Mouse (Mus musculus) frontal cortex, postnatal 25 days (tissue): ENCODE results near the gene Uvssa.
"Not testable (repeated sequence)": the region's sequence is repeated elsewhere in the genome, so short reads cannot be mapped to it uniquely, and the experiment has no call there.

Experiments
- DNase-seq, 2 experiments: peaks; one replicate each; pipeline ENCODE4 v3.0.0; 2022; ENCODE audit warnings: low spot score in 2 of 2

The Uvssa gene

DNA sequence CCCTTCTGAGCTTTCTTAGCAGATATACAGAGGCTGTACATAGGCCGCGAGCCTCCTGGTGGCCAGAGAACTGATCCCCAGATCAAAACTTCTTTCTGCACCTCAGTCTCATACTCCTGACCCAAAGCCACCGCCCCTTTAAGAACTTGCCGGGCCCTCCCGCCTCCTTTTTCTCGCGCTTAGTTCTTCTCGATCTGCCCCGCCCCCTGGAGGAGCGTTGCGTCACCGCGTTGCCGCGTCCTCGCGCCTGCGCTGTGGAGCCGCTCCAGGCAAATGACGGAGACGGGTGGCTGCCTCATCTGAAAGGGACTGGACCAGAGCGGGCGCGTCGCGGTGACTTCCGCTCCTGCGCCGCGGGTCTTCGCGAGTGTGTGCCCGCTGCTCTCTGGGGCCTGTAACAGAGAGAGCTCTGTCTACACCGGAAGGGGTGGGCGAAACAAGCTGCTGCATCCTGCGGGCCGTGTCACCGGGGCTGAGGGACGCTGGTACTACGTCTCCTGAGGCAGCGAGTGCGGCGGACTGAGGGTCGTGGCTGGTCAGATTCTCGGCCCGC, at the start of gene Uvssa:
Uvssa (plus strand) TSS at position 248 of the 553 bp plus-strand sequence.
- DNase-seq, result peak; percentile 97 to 99

DNA sequence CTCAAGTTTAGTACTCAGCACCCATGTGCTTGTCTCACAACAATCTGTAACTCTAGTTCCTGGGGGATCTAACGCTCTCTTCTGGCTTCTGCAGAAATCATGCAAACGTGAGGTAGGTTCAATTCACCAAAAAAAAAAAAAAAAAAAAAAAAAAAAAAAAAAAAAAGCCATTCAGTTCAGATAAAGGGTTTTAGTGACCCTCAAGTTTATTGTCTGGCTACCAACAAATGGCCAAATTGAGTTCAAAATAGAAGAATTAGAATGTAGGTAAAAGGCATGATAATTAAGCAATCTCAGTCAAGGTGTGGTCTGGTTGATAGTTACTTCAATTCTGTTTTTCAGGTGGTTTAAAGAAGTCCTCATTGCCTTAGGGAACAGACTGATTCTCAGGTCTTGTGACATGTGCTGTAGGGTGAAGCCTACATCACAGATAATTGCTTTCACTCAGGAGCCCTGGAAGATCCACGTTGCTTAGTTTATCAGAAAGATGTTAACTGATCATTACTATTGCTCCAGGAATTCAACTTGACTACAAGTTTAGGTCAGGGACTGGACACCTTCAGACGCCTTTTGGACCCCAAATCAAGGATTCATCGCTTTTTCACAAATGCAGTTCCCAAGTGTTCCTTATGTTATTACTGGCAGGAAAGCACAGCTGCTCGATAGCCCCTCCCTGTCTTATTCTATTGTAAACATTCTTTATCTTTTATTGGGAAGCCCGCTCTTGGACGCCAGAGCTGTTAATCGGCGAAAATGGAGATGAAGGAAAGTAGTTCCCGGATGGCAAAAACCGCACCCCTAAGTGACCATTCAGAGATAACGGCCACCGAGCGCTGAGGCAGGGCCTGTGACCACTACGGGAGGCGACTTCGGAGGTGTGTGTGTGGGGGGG, 43.7 kb upstream of the Uvssa start:
- no peak for DNase-seq

- peak; percentile 92 to 96 for DNase-seq
Measured at GRCm38 (mm10) chr5:33335273-33335976, 42.9 kb upstream of the Uvssa start, which contains the start of gene Maea. Maea (plus strand) TSS chr5:33335509.

DNA sequence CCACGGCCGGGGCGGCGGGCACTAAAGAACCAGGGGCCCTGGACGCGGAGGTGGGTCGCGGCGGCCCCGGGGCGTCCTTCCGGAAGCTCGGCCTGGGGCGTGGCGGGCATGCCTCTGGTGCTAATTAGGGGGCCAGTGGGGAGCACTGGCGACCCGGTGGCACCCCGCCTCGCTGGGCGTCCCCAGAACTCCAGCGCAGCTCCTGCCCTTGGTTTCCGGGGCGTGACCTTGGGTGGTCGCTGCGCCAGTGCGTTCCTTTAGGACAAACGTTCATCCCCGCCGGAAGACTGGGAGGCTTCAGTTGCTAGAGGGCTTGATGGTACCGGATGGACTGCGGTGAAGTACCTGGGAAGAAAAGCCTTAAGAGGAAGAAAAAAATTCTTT, 42.4 kb upstream of the Uvssa start:
- DNase-seq, result no peak

- no peak for DNase-seq
Measured at GRCm38 (mm10) chr5:33337206-33337605, 41.1 kb upstream of the Uvssa start.

GRCm38 (mm10) chr5:33341165-33341564, 37.2 kb upstream of the Uvssa start:
- no peak for DNase-seq

DNA sequence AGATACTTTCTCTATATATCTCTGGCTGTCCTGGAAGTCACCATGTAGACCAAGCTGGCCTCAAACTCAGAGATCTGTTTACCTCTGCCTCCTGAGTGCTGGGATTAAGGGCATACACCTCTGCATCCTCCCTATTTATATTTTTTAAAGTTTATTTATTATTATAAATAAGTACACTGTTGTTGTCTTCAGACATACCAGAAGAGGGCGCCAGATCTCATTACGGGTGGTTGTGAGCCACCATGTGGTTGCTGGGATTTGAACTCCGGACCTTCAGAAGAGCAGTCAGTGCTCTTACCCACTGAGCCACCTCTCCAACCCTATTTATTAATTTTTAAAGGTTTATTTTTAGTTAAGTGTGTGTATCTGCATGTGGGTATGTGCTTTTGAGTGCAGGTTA, 36.1 kb upstream of the Uvssa start:
- DNase-seq, result not testable (repeated sequence)

DNA sequence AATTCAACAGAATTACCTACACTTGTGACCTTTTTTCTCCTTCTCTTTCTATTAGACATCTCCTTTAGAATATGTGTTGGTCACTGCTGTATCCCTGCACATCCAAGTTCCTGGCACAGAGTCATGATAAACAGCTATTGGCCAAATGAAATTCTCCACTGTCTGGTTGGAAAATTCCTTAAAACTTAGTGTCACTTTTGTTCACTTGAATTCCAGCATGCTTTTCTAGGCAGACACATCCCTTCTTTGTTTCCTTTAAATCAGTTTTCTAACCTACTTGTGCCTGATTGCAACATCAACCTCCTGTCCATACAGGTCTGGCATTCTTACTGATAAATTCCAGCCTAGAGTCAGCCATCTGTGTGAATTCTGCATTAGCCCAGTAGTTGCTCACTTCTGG, 35.5 kb upstream of the Uvssa start:
- no peak for DNase-seq

DNA sequence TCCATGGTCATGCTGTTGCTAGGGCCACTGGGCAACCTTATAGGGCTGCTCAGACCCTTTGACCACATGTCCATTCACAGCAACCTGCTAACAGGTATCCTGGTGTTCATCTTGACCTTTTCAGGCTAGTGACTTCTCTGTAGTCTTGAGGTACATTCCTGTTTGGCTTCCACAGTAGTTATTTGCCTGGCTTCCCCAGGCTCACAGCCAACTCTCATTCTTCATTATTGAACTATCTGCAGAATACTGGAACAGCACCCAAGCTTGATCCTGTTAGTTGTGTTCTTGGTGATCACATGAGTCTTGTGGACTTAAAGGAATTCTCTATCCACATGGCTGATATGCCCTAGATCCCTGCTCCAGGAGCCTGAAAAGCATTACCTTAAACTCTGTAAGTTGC, 34.8 kb upstream of the Uvssa start:
- DNase-seq, result no peak

DNA sequence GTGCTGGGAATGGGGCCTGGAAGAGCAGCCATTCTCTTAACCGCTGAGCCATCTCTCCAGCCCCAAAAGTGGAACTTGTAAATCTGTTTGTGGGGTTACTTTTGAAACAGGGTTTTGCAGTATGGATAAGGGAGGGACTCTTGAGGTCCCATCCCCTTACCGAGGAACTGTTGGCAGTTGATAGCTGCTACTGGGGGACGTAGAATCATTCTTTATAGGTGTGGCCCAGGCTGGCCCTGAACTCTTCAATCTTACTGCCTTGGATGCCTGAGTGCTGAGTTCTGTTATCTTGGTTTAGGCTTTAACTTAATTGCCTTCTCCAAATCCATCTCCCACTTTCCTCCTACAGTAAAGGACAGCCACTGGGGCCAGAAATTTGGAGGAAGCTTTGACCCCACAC, 34.3 kb upstream of the Uvssa start:
- no peak for DNase-seq

DNA sequence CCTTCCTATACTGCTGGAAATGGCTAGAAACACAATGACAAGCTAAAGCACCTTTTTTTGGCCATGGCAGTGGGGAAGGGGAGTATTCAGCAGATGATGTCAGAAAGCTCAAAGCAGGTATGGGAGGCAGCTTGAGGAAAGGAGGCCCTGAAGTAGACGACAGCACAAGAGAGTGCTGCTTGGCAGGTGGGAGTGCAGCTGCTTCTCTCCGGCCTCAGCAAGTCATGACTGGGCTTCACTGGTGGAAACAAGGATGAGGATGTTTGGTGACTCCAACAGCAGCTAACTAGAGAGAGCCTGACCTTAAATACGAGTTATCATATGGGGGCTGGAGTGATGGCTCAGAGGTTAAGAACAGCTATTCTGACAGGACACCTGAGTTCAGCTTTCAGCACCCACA, 30.7 kb upstream of the Uvssa start:
- DNase-seq, result no peak

GRCm38 (mm10) chr5:33349205-33349604, 29.1 kb upstream of the Uvssa start:
- no peak for DNase-seq

- DNase-seq, result no peak
Measured at GRCm38 (mm10) chr5:33349706-33350105, 28.6 kb upstream of the Uvssa start.

- no peak for DNase-seq
Measured at GRCm38 (mm10) chr5:33351556-33352272, 26.6 kb upstream of the Uvssa start.

DNA sequence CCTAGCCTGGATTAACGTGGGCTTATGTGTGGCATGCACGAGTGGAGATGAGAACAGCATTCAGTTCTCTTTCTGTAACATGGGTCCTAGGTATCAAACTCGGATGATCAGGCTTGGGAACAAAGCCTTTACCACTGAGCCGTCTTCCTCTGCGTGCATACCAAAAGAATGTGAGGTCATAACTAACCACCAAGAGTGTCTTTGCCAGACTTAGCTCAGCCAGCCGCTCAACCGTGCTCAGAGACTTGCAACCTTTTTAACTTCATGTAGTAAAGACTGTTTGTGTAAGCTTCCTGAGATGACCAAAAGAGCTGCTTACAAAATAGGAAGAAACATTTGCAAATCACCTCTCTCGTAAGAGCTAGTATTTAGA, 26.1 kb upstream of the Uvssa start:
- no peak for DNase-seq

DNA sequence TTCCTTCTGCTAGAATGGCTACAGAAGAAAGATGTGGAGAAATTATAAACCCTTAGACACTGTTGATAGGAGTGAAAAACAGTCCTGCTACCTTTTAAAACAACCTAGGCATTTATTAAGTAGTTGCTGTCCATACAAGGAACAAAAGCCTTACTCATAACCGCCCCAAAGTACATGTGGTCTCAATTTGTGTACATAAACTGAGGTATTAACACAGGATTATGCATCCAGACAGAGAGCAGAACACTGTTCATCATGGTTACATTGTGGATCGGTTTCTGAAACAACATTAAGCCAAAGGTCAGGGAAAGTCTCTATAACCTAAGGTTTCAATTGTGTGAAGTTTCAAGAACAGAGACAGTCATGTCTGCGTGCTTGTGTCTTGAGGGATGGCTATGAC, 25.3 kb upstream of the Uvssa start:
- no peak for DNase-seq

DNA sequence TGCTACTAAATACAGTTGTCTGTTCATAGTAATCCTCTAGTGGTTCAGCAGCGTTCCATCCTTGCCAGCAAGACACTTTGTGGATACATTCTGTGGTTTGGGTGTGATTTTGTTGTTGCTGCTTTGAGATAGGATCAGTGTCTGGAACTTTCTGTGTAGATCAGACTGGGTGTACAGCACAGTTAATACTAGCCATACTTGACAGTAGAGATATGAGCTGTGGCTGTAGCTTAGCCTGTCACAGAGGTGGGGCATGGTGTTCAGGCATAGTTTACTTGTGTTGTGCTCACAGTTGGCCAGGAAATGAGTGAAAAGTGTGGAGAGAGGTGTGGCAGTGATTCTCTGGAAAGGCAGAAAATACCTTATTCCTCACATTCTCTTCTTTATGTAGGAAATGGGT, 20.9 kb upstream of the Uvssa start:
- no peak for DNase-seq

DNA sequence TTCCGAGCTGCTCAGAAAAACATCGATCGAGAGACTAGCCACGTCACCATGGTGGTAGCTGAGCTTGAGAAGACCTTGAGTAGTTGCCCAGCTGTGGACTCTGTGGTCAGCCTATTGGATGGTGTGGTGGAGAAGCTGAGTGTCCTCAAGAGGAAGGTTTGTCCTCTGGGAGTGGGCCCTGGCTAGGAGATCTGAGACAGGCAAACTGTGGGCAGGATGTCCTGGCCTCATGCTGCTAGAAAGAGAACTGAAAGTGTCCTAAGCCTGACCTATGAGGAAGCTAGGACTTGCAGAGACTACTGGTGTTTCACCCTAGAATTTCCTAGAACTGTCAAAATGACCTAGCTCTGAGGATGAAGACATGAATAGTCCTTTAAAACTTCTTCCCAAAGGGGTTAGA, 19.9 kb upstream of the Uvssa start:
- DNase-seq, result no peak

GRCm38 (mm10) chr5:33363263-33363662, 15.1 kb upstream of the Uvssa start:
- DNase-seq, result no peak

- no peak for DNase-seq
Measured at GRCm38 (mm10) chr5:33368651-33369050, 9.7 kb upstream of the Uvssa start.

GRCm38 (mm10) chr5:33371137-33371536, 7.2 kb upstream of the Uvssa start:
- DNase-seq, result no peak

GRCm38 (mm10) chr5:33371668-33372067, 6.7 kb upstream of the Uvssa start:
- DNase-seq, result no peak
